Mouse (Mus musculus) cortical plate, adult 2 months (tissue): ENCODE measurements around the gene Doxl2. TPM values are rescaled to one million over a fixed set of nuclear protein-coding genes. Genes with fewer than 3 reads are reported as not detected.

Experiments used
- H3K27ac ChIP-seq: fragments of 200-500 bp; 2 replicates; pipeline ENCODE4 v1.5.1; 2012; ENCODE audit warnings: low read length, control low read depth, inconsistent platforms; ENCODE audit not compliant: insufficient read depth
- H3K4me1 ChIP-seq: fragments of 200-500 bp; 2 replicates; pipeline ENCODE4 v1.6.1; 2011; ENCODE audit warnings: low read length; ENCODE audit not compliant: control insufficient read depth, insufficient read depth
- H3K4me3 ChIP-seq: fragments of 200-500 bp; 2 replicates; pipeline ENCODE4 v1.5.1; 2011; ENCODE audit warnings: mild to moderate bottlenecking, low read length, control low read depth; ENCODE audit not compliant: insufficient read depth
- CTCF ChIP-seq: fragments of 200-500 bp; IDR thresholded peaks from 2 replicates; pipeline ENCODE4 v1.5.1; 2011; ENCODE audit warnings: mild to moderate bottlenecking, control low read depth, low read length; ENCODE audit not compliant: insufficient read depth; ENCODE audit errors: extremely low read depth
- POLR2A ChIP-seq: fragments of 200-500 bp; IDR thresholded peaks from 2 replicates; pipeline ENCODE4 v1.6.1; 2011; ENCODE audit warnings: mild to moderate bottlenecking, low read length, control low read depth; ENCODE audit not compliant: insufficient read depth; ENCODE audit errors: extremely low read depth
- polyA plus RNA-seq: library from polyadenylated mRNA; depleted of rRNA; stranded (reverse); fragments of >200 nt; gene quantifications from 2 replicates; pipeline ENCODE4 v1.2.3, GENCODE M21; 2012; rRNA removed

Doxl2 gene
- polyA plus RNA-seq = not detected in 2 replicates

GRCm38 (mm10) chr6:48974663-48975062 lies at the start of gene Doxl2:
Doxl2 (plus strand) TSS chr6:48974963.
- TF ChIP-seq POLR2A = no peak
- TF ChIP-seq CTCF = no peak
- no peak within 1 kb of the TSS for H3K27ac ChIP-seq
- no peaks in the 10 kb centered on the region for H3K4me1 ChIP-seq
- H3K4me3 ChIP-seq = no peak within 1 kb of the TSS

- TF ChIP-seq POLR2A (no peak), CTCF (no peak)
Observed at GRCm38 (mm10) chr6:48929595-48929994, 45.2 kb upstream of the Doxl2 start, which contains the start of gene 1600015I10Rik. 1600015I10Rik (plus strand) TSS chr6:48929895.

DNA sequence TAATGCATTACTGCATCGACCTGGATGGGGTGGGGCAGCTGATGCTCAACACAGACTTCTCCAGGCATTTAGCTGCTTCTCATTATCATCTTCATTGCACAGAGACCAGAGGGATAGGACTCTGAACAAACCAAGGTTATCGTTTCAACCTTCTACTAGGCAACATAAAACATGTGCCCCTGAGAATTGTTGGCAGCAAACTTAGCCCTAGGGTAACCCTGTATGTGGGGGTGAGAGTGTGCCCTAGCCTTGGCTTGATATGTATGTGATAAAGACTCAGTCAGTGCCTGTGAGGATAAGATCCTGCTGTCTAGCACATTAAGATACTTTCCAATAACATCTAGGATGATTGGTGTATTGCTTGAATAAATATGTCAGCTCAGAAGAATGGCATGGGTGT lies 25.2 kb upstream of the Doxl2 start:
- Histone ChIP-seq H3K27ac (no peak overlapping the region), H3K4me1 (no peaks in the 10 kb centered on the region), H3K4me3 (no peak overlapping the region)
- TF ChIP-seq POLR2A = no peak
- no peak for TF ChIP-seq CTCF

More at GRCm38 (mm10) chr6:48929595-48929994, 45.2 kb upstream of the Doxl2 start, which contains the start of gene 1600015I10Rik:
- Histone ChIP-seq H3K4me1 (no peaks in the 10 kb centered on the region), H3K4me3 (no peak within 1 kb of the TSS), H3K27ac (no peak within 1 kb of the TSS)

DNA sequence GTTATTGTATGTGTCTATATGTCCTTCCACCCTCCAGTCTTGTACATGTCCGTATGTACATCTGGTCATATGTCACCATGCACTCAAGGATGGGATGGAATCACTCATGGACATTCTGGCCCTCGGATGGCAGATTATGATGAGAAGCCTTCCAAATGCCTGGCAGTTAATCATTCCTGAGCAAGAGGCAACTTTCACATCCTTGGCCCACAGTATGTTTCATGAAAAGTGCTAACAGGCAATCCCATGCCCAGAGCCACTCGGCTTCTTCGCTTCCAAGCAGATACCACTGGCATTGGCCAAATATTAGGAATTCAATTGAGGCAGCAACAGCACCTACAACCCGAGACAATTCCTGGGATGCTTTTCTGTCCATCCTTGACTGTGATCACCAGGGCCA lies 24.1 kb upstream of the Doxl2 start:
- H3K4me1 ChIP-seq = no peaks in the 10 kb centered on the region
- H3K4me3 ChIP-seq = no peak overlapping the region
- H3K27ac ChIP-seq = no peak overlapping the region
- TF ChIP-seq POLR2A (no peak), CTCF (no peak)

GRCm38 (mm10) chr6:48951630-48952029 lies 23.1 kb upstream of the Doxl2 start:
- H3K4me1 ChIP-seq = no peaks in the 10 kb centered on the region
- no peak overlapping the region for H3K27ac ChIP-seq
- TF ChIP-seq POLR2A (no peak), CTCF (no peak)
- no peak overlapping the region for H3K4me3 ChIP-seq

DNA sequence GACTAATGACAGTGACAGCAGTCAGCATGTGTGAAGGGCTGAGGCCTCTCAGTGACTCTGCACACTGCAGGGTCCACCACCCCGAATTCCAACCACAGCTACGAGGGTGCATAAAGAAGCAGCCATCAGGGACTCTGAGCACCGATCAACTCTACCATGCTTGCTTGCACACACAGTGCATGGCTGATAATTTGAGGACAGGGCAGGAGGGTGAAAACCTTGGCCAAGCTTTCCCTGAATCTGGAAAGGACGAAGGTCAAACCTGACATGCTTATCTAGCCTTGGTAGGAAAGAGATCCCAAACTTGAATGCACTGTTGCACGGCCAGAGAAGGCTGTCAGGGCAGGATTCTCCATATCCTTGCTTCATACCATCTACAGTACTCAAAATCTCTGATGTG lies 21.5 kb upstream of the Doxl2 start:
- H3K4me3 ChIP-seq = no peak overlapping the region
- H3K4me1 ChIP-seq = no peaks in the 10 kb centered on the region
- H3K27ac ChIP-seq = no peak overlapping the region
- TF ChIP-seq POLR2A = no peak
- no peak for TF ChIP-seq CTCF

DNA sequence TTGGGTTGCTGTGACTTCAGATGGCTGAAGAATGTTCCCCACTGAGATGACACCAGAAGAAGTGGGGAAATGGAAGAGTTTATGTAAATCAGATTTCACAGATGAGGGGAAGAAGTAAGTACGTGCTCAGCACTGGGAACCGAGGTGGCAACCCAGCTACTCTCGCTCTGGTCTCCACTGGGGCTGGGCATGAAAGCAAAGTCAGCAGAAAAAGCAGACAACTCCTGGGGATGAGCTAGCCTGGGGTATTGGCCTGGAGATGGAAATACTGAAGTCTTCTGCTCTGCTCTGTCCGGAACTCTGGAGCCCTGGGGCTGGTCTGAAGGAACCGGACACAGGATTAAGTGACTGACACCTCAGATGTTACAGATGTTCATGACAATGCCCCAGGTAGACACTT lies 20.6 kb upstream of the Doxl2 start:
- TF ChIP-seq POLR2A (no peak), CTCF (no peak)

DNA sequence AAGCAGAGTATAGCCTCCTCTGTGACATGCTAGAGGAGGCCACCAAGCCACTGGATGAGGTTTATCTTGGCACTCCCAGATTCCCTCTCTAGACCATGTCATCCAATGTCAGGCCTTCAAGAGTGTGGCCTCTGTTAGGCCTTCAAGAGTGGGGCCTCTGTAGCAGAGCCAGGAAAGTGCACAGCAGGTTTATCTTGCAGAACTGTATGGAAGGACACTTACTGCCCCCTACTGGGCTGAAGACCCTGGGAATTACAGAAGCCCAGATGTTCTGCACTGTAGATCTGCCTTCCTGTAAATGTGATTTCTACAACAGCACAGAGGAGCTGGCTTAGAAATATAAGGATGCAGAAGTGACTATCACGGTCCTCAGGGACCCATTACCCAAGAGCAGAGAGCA lies 19.8 kb upstream of the Doxl2 start:
- Histone ChIP-seq H3K4me1 (no peaks in the 10 kb centered on the region), H3K4me3 (no peak overlapping the region), H3K27ac (no peak overlapping the region)
- TF ChIP-seq CTCF (peak; percentile 75), POLR2A (no peak)

More for the DNA sequence above, 20.6 kb upstream of the Doxl2 start:
- no peaks in the 10 kb centered on the region for H3K4me1 ChIP-seq
- H3K27ac ChIP-seq = no peak overlapping the region
- no peak overlapping the region for H3K4me3 ChIP-seq

DNA sequence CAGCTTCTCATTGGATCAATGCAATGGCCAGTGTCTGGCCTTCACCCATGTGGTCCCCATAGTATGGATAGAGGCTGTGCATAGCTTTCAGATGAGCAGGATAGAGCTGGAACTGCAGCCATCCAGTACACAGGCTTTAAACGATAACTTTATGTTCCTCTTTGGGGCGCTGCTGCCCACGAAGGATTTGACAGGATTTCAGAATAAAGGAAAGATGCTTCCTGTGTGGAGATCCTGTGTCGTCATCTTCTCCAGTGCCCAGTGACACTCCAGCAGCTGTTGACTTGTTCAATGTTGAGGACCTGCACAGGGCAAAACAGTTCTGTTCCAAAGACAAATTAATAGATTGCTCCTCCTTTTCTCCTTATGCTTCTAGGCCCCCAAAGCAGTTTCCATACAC lies 18.0 kb upstream of the Doxl2 start:
- TF ChIP-seq CTCF = no peak
- no peak for TF ChIP-seq POLR2A
- no peaks in the 10 kb centered on the region for H3K4me1 ChIP-seq
- H3K27ac ChIP-seq = no peak overlapping the region
- H3K4me3 ChIP-seq = no peak overlapping the region

- Histone ChIP-seq H3K4me3 (no peak overlapping the region), H3K27ac (no peak overlapping the region), H3K4me1 (no peaks in the 10 kb centered on the region)
- TF ChIP-seq POLR2A (no peak), CTCF (peak; percentile 44)
Observed at GRCm38 (mm10) chr6:48958053-48958452, 16.7 kb upstream of the Doxl2 start.
